Mouse (Mus musculus) frontal cortex, postnatal 14 days (tissue): ENCODE results near the gene Gm48551.
A peak's percentile ranks its signal among the peaks of the same experiment; 100 is the strongest.

Experiments used
- DNase-seq, 2 experiments: peaks; one replicate each; pipeline ENCODE4 v3.0.0; 2022; ENCODE audit warnings: low spot score in 2 of 2

Gm48551 gene

GRCm38 (mm10) chr10:81403511-81403910 lies 19.2 kb downstream of the Gm48551 start:
- no peak for DNase-seq

DNA sequence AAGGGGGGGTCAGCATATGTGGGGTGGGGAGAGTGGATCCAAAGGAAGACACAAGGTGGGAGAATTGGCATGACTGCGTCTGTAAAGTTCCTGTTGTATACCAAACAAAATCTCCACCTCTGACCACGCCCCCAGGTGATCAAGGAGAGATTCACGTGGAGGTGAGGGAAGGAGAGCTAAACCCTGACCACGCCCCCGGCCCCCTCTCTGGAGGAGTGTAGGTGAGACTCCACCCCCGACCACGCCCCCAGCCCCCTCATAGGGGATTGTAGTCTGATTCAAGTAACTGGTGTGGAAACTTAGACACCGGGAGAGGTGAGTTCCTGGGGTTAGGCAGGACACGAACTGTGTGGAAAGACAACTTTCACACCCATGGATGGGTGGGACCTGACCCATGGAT lies 19.8 kb downstream of the Gm48551 start:
- no peak for DNase-seq

DNA sequence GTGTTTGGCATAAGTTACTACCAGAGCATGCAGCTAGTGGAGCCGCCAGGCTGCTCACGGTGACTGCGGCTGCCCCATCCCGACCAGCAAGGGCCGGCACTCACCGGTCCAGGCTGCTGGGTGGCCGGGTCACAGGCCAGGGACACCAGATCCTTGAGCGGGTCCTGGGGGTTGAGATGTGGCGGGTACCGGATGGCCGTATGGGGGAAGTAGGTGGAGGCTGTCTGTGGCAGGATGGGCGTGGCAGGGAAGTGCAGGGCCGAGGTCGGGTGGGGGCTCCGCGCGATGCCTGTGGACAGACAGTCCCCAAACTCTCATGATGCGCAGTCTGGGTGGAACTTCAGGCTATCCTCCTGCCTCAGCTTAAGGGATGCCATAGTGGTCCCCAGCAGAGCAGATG lies 20.5 kb downstream of the Gm48551 start:
- DNase-seq, result no peak

DNA sequence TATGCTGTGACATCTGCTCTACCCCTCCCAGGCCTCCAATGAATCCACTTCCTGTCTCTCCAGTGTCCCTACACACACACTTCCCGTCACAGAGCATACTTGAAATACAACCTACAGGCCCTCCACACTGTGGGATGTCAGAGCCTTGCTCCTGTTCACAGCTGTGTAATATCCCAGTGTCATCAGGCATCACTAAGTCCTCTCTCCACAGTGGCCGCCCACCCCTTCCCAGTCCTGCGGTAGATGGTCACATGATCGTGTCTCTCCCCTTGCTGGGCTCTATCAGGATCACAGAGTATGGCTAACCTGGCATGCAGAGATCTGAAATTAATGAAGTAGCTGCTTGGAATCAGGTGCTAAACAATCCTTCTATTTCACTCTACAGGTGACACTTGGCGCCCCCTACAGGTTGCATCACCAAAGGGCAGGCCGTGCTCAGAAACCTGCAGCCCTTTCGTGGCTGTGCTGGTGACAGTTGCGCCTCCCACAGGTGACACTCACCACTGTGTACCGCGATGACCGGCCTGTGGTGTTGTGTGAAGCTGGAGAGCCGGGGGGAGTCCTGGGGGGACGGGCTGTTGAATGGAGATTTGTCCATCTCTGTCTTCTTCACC lies 21.4 kb downstream of the Gm48551 start:
- DNase-seq, result no peak

GRCm38 (mm10) chr10:81406504-81407440 lies 22.5 kb downstream of the Gm48551 start:
- DNase-seq, result no peak

DNA sequence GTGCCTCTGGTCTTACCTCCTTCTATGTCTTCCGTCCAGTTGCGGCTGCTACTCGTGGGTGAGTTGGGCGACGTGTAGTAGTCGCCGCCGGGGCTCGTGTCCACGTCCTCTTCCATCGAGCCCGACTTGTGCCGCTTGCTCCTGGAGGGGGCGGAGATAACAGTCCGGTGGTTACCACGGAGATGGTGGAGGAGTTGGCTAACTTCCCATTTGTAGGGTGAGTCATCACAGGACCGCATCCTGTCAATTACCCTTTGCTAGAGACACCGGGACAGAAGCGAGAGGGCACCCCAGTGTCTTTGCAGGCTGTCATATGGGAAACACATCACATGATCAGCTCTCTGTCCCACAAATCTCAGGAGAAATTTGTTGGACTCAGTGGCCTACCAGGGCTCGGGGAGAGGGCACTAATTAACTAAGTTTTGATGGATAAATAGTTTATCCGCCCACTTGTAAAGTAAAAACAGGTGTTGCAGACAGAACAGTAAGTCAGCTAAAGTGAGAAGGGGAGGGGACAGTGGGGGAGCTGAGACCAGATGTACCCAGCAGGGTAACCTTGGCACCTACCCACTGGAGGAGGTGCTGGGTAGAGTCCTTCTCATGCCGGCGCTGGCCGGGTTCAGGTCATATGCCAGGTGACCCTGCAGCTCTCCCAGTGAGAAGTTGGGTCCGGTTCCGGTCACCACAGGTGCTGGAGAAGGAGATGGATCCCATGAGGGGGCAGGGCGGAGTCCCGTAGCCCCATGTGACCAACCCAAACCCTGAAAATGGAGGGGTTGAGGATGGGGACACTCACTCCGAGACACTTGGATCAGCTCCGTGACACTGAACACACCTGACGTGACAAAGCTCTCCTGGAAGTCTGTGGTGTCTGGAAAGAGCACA lies 23.5 kb downstream of the Gm48551 start:
- peak; percentile 57 to 68 for DNase-seq

- DNase-seq, result no peak
Observed at GRCm38 (mm10) chr10:81408424-81408729, 24.1 kb downstream of the Gm48551 start.

DNA sequence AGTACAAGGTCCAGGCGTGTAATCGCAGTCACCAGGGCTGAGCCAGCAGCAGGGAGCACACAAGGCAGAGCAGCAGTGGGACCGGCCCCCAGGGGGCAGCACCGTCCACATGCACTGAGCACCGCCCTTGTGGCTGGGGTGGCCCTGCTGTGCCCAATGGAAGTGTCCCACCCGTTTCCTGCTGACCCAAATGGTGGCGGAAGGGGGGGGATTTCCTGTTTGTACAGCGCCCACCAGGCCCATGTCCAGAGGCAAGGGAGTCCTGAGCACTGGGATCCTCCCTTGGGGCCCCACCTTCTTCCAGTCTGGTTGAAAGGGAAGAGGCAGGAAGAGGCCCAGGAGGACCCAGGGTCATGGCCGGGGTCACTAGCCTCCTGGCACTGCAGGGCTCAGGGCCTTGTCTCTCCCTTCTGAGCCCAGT lies 24.6 kb downstream of the Gm48551 start:
- DNase-seq, result no peak

GRCm38 (mm10) chr10:81409330-81409729 lies 25.1 kb downstream of the Gm48551 start:
- DNase-seq, result no peak

- DNase-seq, result no peak
Observed at GRCm38 (mm10) chr10:81410350-81410749, 26.1 kb downstream of the Gm48551 start.

DNA sequence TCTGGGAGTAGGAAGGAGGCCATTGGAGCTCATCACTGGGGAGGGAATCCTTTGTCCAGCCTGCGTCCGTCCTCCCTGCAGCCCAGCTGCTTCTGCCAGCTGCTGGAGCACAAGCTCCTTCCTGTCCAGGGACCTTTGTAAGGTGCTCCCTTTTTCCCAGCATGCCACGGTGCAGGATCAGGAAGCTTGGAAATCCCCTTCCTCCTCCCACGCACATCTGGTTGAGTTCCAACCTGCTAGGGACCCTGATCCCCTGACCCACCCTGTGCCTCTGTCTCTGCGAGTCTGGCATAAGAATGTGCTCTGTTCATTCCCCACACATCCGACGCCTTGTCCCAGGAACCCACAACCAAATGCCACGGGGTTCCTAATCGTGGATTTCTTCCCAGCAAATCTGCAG lies 26.7 kb downstream of the Gm48551 start:
- no peak for DNase-seq

GRCm38 (mm10) chr10:81411471-81412400 lies 27.5 kb downstream of the Gm48551 start:
- DNase-seq, result peak in 1 of 2 experiments; percentile 74

DNA sequence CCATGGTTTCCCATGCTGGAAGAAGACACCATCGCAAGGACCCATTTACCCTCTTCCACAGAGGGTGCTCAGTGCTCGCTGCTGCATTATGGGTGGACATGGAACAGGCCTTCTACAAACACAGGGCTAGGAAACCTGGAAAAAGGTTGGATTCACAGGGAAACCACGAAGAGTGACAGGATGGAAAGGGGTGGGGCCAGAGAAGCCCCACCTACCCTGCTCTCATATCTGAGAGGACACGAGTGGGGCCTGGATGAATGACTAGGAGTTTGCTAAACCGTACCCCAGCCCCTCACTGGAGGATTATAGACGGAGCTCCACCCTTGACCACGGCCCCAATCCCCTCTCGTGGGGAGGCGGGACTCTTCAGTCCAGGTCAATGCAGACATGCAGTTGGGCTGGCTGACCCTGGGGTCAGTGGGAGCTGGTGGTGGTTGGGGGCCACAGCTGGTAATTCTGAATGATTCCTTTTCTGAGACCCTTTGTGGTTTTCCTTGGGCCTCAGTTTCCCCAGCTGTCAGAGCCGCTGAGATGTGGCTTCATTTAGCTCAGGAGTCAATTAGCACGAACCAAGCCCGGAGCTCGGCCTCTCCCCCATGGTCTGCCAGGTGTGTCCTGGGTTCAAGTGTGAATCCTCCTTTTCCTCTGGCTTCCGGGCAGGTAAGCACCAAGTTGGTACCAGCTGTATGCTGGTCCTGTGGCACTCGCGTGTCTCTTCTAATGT lies 28.5 kb downstream of the Gm48551 start:
- DNase-seq, result no peak

DNA sequence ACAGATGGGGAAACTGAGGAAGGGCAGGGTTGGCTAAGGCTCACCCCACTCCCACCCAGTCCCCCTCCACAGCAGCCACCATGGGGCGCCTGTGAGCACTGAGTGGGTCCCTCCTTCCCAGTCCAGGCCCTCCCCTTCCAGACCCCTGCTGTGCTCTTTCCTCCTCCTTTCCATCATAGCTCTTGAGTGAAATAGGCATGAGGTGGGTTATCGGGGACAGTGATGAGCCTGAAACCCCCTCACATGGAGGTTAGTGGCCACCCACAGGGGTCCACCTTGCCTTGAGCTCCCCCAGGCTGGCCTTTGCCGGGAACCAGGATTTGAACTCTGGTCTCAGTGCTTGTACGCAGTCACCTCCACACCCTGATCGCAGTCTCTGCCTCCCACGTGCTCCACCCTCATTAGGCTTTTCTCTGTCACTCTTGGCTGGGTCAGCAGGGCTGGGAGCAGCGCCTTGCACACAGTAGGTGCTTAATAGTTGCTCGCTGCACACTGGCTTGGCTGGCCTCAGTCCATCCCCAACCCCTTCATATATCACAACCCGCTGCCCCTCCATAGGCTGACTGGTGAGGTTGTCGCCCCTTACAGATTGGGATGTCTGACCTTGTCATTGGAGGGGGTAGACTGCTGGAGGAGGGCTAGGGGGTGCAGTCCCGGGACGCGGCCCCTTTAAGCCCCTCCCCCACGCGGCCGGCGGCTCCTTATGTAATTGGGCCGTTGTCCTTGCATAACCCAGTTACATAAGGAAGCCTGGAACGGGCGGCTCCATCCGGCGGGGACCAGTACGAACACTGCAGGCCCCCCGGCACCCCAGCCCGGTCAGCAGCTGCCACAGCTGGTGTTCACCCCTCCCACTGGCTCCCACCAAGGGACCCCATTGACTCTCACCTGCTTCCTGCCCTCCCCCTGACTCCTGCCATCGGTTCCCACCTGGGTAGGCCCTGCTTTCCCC lies 29.3 kb downstream of the Gm48551 start:
- DNase-seq, result peak; percentile 80 to 81

DNA sequence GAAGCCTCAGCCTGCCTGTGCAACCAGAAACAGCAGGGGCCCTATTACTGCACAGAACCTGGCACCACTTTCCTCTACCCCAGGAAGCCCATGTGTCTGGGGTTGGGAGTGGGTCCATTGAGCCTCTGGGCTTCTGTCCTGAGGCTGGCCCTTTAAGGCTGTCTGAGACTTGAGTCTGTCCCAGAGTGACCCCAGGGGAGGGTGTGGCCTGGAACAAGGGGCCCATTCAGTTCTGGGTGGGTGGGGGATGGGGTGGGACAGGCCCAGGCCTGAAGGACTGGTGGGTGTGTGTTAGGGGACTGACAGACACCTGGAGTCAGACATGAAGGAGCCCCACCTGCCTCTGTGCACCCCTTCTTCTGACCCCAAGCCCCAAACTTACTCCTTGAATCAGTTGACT lies 30.4 kb downstream of the Gm48551 start:
- DNase-seq, result no peak

DNA sequence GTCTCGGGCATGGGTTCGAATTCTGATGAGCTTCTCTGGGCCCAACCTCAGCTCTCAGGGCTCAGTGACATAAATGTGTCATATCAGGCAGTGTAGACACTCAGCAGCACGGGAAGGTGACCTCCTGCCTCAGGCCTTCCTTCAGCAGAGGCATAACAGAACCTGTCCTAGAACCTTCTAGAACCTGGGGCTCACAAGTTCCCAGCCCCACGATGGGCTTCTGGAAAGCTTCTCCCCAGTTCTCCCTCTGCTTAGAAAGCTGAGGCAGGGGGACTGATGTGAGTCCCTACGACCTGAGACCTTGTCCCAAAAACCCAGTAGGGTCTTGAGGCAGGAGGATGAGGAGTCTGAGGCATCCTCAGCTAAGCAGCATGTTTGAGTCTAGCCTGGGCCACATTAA lies 30.9 kb downstream of the Gm48551 start:
- no peak for DNase-seq

- DNase-seq, result no peak
Observed at GRCm38 (mm10) chr10:81415549-81416310, 31.5 kb downstream of the Gm48551 start.

DNA sequence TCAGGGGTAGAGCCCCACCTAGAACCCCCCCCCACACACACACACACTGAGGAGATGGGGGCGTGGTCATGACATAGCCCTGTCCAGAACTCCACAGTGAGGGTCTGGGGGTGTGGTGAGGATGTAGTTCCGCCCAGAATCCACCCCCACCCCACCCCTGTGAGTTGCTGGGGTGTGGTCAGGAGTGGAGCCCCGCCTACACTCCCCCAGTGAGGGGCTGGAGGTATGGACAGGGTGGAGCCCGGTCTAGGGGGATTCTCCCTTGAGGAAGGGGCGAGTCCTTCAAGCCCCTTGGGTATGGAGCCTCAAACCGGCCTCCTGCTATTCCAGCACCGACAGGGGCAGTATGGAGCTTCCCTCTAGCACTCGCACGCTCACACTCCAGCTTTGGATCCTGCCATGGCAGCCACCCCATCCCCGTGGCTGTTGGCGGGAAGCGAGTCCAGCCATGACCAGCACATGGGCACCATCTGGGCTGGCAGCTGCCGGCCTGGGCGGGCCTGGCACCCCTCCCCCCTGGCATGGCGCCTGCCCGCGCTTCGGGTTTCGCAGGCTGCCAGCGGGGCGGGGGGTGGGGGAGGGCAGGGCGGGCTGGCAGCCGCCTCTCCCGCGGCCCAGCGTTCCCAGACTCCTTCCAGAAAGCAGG lies 32.4 kb downstream of the Gm48551 start:
- DNase-seq, result peak; percentile 77 to 81
